Mouse (Mus musculus) kidney, adult 9 months (tissue): Measurements from ENCODE around the gene Gsap.

Source experiments
- DNase-seq: peaks from one replicate; pipeline ENCODE4 v3.0.0; 2022

Gene Gsap

GRCm38 (mm10) chr5:21185764-21186685 lies at the start of gene Gsap:
Gsap (plus strand) TSS chr5:21186255.
- DNase-seq, result peak; percentile 90

GRCm38 (mm10) chr5:21136575-21136974 lies 49.5 kb upstream of the Gsap start:
- DNase-seq, result no peak

- peak; percentile 28 for DNase-seq
These were observed 46.5 kb upstream of the Gsap start for GRCm38 (mm10) chr5:21139505-21139904.

GRCm38 (mm10) chr5:21141133-21141551 lies 44.9 kb upstream of the Gsap start:
- DNase-seq, result peak; percentile 31

- DNase-seq, result no peak
These were observed 44.4 kb upstream of the Gsap start for GRCm38 (mm10) chr5:21141626-21142025.

- DNase-seq, result no peak
These were observed 43.0 kb upstream of the Gsap start for GRCm38 (mm10) chr5:21143032-21143431.

GRCm38 (mm10) chr5:21144506-21145169 lies 41.4 kb upstream of the Gsap start:
- peak; percentile 52 for DNase-seq

- DNase-seq, result no peak
These were observed 37.7 kb upstream of the Gsap start for GRCm38 (mm10) chr5:21148358-21148757.

- DNase-seq, result no peak
These were observed 32.4 kb upstream of the Gsap start for GRCm38 (mm10) chr5:21153672-21154071.

- DNase-seq, result no peak
These were observed 29.3 kb upstream of the Gsap start for GRCm38 (mm10) chr5:21156770-21157169.

GRCm38 (mm10) chr5:21159536-21159935 lies 26.5 kb upstream of the Gsap start:
- no peak for DNase-seq

- DNase-seq, result no peak
These were observed 25.3 kb upstream of the Gsap start for GRCm38 (mm10) chr5:21160781-21161180.

GRCm38 (mm10) chr5:21163421-21163820 lies 22.6 kb upstream of the Gsap start:
- DNase-seq, result no peak

GRCm38 (mm10) chr5:21168689-21169345 lies 17.2 kb upstream of the Gsap start:
- DNase-seq, result no peak

GRCm38 (mm10) chr5:21169346-21169745 lies 16.7 kb upstream of the Gsap start:
- peak; percentile 45 for DNase-seq

- no peak for DNase-seq
These were observed 16.2 kb upstream of the Gsap start for GRCm38 (mm10) chr5:21169877-21170276.

GRCm38 (mm10) chr5:21170440-21170839 lies 15.6 kb upstream of the Gsap start:
- DNase-seq, result no peak

GRCm38 (mm10) chr5:21170898-21171297 lies 15.2 kb upstream of the Gsap start:
- no peak for DNase-seq

- DNase-seq, result no peak
These were observed 14.7 kb upstream of the Gsap start for GRCm38 (mm10) chr5:21171336-21171735.

GRCm38 (mm10) chr5:21172316-21172715 lies 13.7 kb upstream of the Gsap start:
- DNase-seq, result no peak

GRCm38 (mm10) chr5:21175132-21176112 lies 10.6 kb upstream of the Gsap start:
- DNase-seq, result peak; percentile 39

GRCm38 (mm10) chr5:21179496-21179895 lies 6.6 kb upstream of the Gsap start:
- DNase-seq, result peak; percentile 89
